Mouse (Mus musculus) lung, postnatal 36 days (tissue): ENCODE results near the gene Garnl3.

ENCODE experiments used
- DNase-seq: peaks from one replicate; pipeline ENCODE4 v3.0.0; 2022; ENCODE audit warnings: mixed read lengths

Garnl3 gene

GRCm38 (mm10) chr2:33086671-33087363 is 44.6 kb downstream of the Garnl3 start:
- no peak for DNase-seq

- no peak for DNase-seq
Observed at GRCm38 (mm10) chr2:33086016-33086596, 45.3 kb downstream of the Garnl3 start.

- DNase-seq, result no peak
Observed at GRCm38 (mm10) chr2:33084221-33084620, 47.2 kb downstream of the Garnl3 start.

- no peak for DNase-seq
Observed at GRCm38 (mm10) chr2:33080166-33080565, 51.3 kb downstream of the Garnl3 start.

GRCm38 (mm10) chr2:33077252-33077651 is 54.2 kb downstream of the Garnl3 start:
- peak; percentile 58 for DNase-seq

GRCm38 (mm10) chr2:33074931-33075330 is 56.5 kb downstream of the Garnl3 start:
- no peak for DNase-seq

- no peak for DNase-seq
Observed at GRCm38 (mm10) chr2:33074188-33074587, 57.3 kb downstream of the Garnl3 start.

GRCm38 (mm10) chr2:33072333-33072732 is 59.1 kb downstream of the Garnl3 start:
- DNase-seq, result no peak

- DNase-seq, result peak; percentile 47
Observed at GRCm38 (mm10) chr2:33065610-33066009, 65.8 kb downstream of the Garnl3 start.

- no peak for DNase-seq
Observed at GRCm38 (mm10) chr2:33062744-33063143, 68.7 kb downstream of the Garnl3 start.

GRCm38 (mm10) chr2:33058926-33059325 is 72.5 kb downstream of the Garnl3 start:
- no peak for DNase-seq

- DNase-seq, result peak; percentile 42
Observed at GRCm38 (mm10) chr2:33057514-33057913, 73.9 kb downstream of the Garnl3 start.

- peak; percentile 41 for DNase-seq
Observed at GRCm38 (mm10) chr2:33053966-33054365, 77.5 kb downstream of the Garnl3 start.

GRCm38 (mm10) chr2:33047360-33047759 is 84.1 kb downstream of the Garnl3 start:
- DNase-seq, result no peak

- no peak for DNase-seq
Observed at GRCm38 (mm10) chr2:33046919-33047318, 84.5 kb downstream of the Garnl3 start.

GRCm38 (mm10) chr2:33045899-33046298 is 85.6 kb downstream of the Garnl3 start:
- DNase-seq, result no peak

GRCm38 (mm10) chr2:33042781-33043180 is 88.7 kb downstream of the Garnl3 start:
- no peak for DNase-seq

- DNase-seq, result peak; percentile 41
Observed at GRCm38 (mm10) chr2:33041571-33041970, 89.9 kb downstream of the Garnl3 start.

- peak; percentile 25 for DNase-seq
Observed at GRCm38 (mm10) chr2:33037429-33037828, 94.0 kb downstream of the Garnl3 start.

- no peak for DNase-seq
Observed at GRCm38 (mm10) chr2:33035297-33035696, 96.2 kb downstream of the Garnl3 start.

GRCm38 (mm10) chr2:33033281-33033680 is 98.2 kb downstream of the Garnl3 start:
- DNase-seq, result peak; percentile 7

- DNase-seq, result no peak
Observed at GRCm38 (mm10) chr2:33032391-33033062, 98.9 kb downstream of the Garnl3 start.

- DNase-seq, result peak; percentile 38
Observed at GRCm38 (mm10) chr2:33025040-33025439, 106.4 kb downstream of the Garnl3 start.

- peak; percentile 18 for DNase-seq
Observed at GRCm38 (mm10) chr2:33024564-33024963, 106.9 kb downstream of the Garnl3 start.
